Mouse (Mus musculus) thymus, postnatal 10 days (tissue): ENCODE data around the gene Ttc25.

ENCODE experiments used
- DNase-seq, 2 experiments: peaks; one replicate each; pipeline ENCODE4 v3.0.0; 2021; ENCODE audit warnings: low spot score in 2 of 2

The Ttc25 gene

GRCm38 (mm10) chr11:100544832-100545745 is at the start of gene Ttc25:
Gene Ttc25 (plus strand): TSS chr11:100545607.
- DNase-seq, result peak; percentile 36 to 58

GRCm38 (mm10) chr11:100500241-100500640 is 45.2 kb upstream of the Ttc25 start:
- DNase-seq, result no peak

GRCm38 (mm10) chr11:100500651-100501050 is 44.8 kb upstream of the Ttc25 start:
- DNase-seq, result no peak

- no peak for DNase-seq
These were observed 44.1 kb upstream of the Ttc25 start for GRCm38 (mm10) chr11:100501321-100501720.

- no peak for DNase-seq
These were observed 40.3 kb upstream of the Ttc25 start for GRCm38 (mm10) chr11:100504990-100505660.

- no peak for DNase-seq
These were observed 39.4 kb upstream of the Ttc25 start for GRCm38 (mm10) chr11:100505997-100506396.

GRCm38 (mm10) chr11:100510556-100510955 is 34.9 kb upstream of the Ttc25 start:
- DNase-seq, result no peak

GRCm38 (mm10) chr11:100512384-100512783 is 33.0 kb upstream of the Ttc25 start:
- no peak for DNase-seq

- DNase-seq, result no peak
These were observed 31.7 kb upstream of the Ttc25 start for GRCm38 (mm10) chr11:100513716-100514115.

- no peak for DNase-seq
These were observed 30.3 kb upstream of the Ttc25 start for GRCm38 (mm10) chr11:100515061-100515460.

- DNase-seq, result no peak
These were observed 29.6 kb upstream of the Ttc25 start for GRCm38 (mm10) chr11:100515789-100516188.

GRCm38 (mm10) chr11:100516291-100516690 is 29.1 kb upstream of the Ttc25 start:
- DNase-seq, result no peak

GRCm38 (mm10) chr11:100518188-100518591 is 27.2 kb upstream of the Ttc25 start:
- DNase-seq, result no peak

GRCm38 (mm10) chr11:100519188-100519587 is 26.2 kb upstream of the Ttc25 start:
- no peak for DNase-seq

GRCm38 (mm10) chr11:100520838-100521237 is 24.6 kb upstream of the Ttc25 start:
- no peak for DNase-seq

- DNase-seq, result no peak
These were observed 21.0 kb upstream of the Ttc25 start for GRCm38 (mm10) chr11:100524358-100524757.

GRCm38 (mm10) chr11:100524987-100525630 is 20.3 kb upstream of the Ttc25 start:
- DNase-seq, result no peak

GRCm38 (mm10) chr11:100526052-100526816 is 19.2 kb upstream of the Ttc25 start:
- no peak for DNase-seq

- DNase-seq, result peak; percentile 51 to 54
These were observed 18.3 kb upstream of the Ttc25 start for GRCm38 (mm10) chr11:100527066-100527457.

GRCm38 (mm10) chr11:100527458-100528374 is 17.7 kb upstream of the Ttc25 start, which contains the start of gene Acly:
Gene Acly (minus strand): TSS chr11:100528000.
- peak; percentile 99 to 100 for DNase-seq
